20 mouse cellular contexts compared by ENCODE assay signal in genomic region chr13:93899378-93900256, GRCm38 (mm10).
A peak's percentile ranks its signal among the peaks of the same experiment; 100 is the strongest.
DNase-seq lines count a peak whose midpoint lies in the region; ATAC-seq lines count a peak whose summit lies in the region.
"Had no signal": no experiment of that assay in that cellular context is flagged by ENCODE, and none has a peak within 500 bp of the region (broad histone marks: within the 10 kb centered on the region; RNA-seq: fewer than 3 reads in every experiment).

No protein-coding gene starts in this region.

- 0 out of 2 replicates have a peak overlapping the region, but pooled peaks have one; percentile 82 for H3K27ac ChIP-seq in embryonic facial prominence, embryonic 14.5 days (replicated peaks; ENCODE audit: low read depth, low read length)
- H3K27ac ChIP-seq in limb, embryonic 13.5 days: peak overlapping the region; percentile 77; the same call in 1 of the 2 replicates
- H3K27ac ChIP-seq: heart, adult 2 months; heart, embryonic 15.5 days; kidney, postnatal 0 days; liver, embryonic 12.5 days; lung, embryonic 15.5 days; midbrain, embryonic 15.5 days had no signal

- H3K36me3 ChIP-seq in embryonic facial prominence, embryonic 14.5 days (ENCODE audit: control insufficient read depth, insufficient read depth, low read length): no peaks in the 10 kb centered on the region
- no peaks in the 10 kb centered on the region for H3K36me3 ChIP-seq in limb, embryonic 13.5 days
- H3K36me3 ChIP-seq: heart, embryonic 15.5 days; liver, embryonic 12.5 days; lung, embryonic 15.5 days; midbrain, embryonic 15.5 days had no signal

- H3K27me3 ChIP-seq in embryonic facial prominence, embryonic 14.5 days (replicated peaks; ENCODE audit: control insufficient read depth, insufficient read depth, low read length): no peaks in the 10 kb centered on the region
- H3K27me3 ChIP-seq in limb, embryonic 13.5 days: no peaks in the 10 kb centered on the region
- H3K27me3 ChIP-seq: heart, embryonic 15.5 days; liver, embryonic 12.5 days; lung, embryonic 15.5 days; midbrain, embryonic 15.5 days had no signal

- 71% methylated on average over 3 of the region's 3 CpGs for WGBS in embryonic facial prominence, embryonic 14.5 days
- 35% methylated on average over 3 of the region's 3 CpGs for WGBS in limb, embryonic 13.5 days

- H3K4me2 ChIP-seq in embryonic facial prominence, embryonic 14.5 days (ENCODE audit: low read depth, low read length): no peak overlapping the region
- no peak overlapping the region for H3K4me2 ChIP-seq in limb, embryonic 13.5 days (replicated peaks)
- H3K4me2 ChIP-seq: liver, embryonic 12.5 days; midbrain, embryonic 15.5 days had no signal

- H3K4me1 ChIP-seq in embryonic facial prominence, embryonic 14.5 days (ENCODE audit: control insufficient read depth, insufficient read depth, low read length): peaks cover 13% of the 10 kb centered on the region
- peaks cover 31% of the 10 kb centered on the region for H3K4me1 ChIP-seq in limb, embryonic 13.5 days
- H3K4me1 ChIP-seq: liver, embryonic 12.5 days; midbrain, embryonic 15.5 days had no signal

- H3K4me3 ChIP-seq in embryonic facial prominence, embryonic 14.5 days (ENCODE audit: low read depth, low read length): no peak overlapping the region
- no peak overlapping the region for H3K4me3 ChIP-seq in limb, embryonic 13.5 days
- H3K4me3 ChIP-seq: heart, adult 2 months; heart, embryonic 15.5 days; liver, embryonic 12.5 days; lung, embryonic 15.5 days; midbrain, embryonic 15.5 days had no signal

- H3K9ac ChIP-seq in embryonic facial prominence, embryonic 14.5 days (ENCODE audit: low read depth, low read length): no peak overlapping the region
- H3K9ac ChIP-seq in limb, embryonic 13.5 days: no peak overlapping the region
- H3K9ac ChIP-seq: heart, embryonic 15.5 days; liver, embryonic 12.5 days; lung, embryonic 15.5 days; midbrain, embryonic 15.5 days had no signal

- no peaks in the 10 kb centered on the region for H3K9me3 ChIP-seq in embryonic facial prominence, embryonic 14.5 days (ENCODE audit: control insufficient read depth, low read length)
- H3K9me3 ChIP-seq in limb, embryonic 13.5 days: no peaks in the 10 kb centered on the region
- H3K9me3 ChIP-seq: heart, embryonic 15.5 days; liver, embryonic 12.5 days; lung, embryonic 15.5 days; midbrain, embryonic 15.5 days had no signal

- ATAC-seq in embryonic facial prominence, embryonic 14.5 days (ENCODE audit: low read depth): no peak
- no peak for ATAC-seq in limb, embryonic 13.5 days (ENCODE audit: low FRiP score, low read depth)
- ATAC-seq: hindbrain, embryonic 16.5 days; liver, embryonic 12.5 days; midbrain, embryonic 15.5 days had no signal

- DNase-seq in heart, adult 11 months: peak; percentile 64
- DNase-seq in heart, postnatal 4 days: no peak
- DNase-seq in embryo, embryonic 11 days: peak; percentile 53
- no peak for DNase-seq in embryonic facial prominence, embryonic 14.5 days (ENCODE audit: low spot score)
- DNase-seq in gastrocnemius, postnatal 4 days (ENCODE audit: low spot score in 2 of 2): no peak
- DNase-seq in left cerebral cortex, adult 11 months (ENCODE audit: low spot score): no peak
- no peak for DNase-seq in lung, adult 18-20 months
- DNase-seq: adrenal gland, postnatal 10 days; cerebellum, adult 9-11 months; gastrocnemius, postnatal 10 days; heart, adult 2 months; kidney, adult 11 months; thymus, postnatal 25 days had no signal

Comparison
In these comparisons a context has a peak if more than half of its experiments do, and no peak if none do; other contexts are left out.
1. DNase-seq: peak in heart, adult 11 months (single experiment) and embryo, embryonic 11 days (single experiment); none in heart, postnatal 4 days (single experiment), embryonic facial prominence, embryonic 14.5 days (single experiment), gastrocnemius, postnatal 4 days (0 of 2), left cerebral cortex, adult 11 months (single experiment) and lung, adult 18-20 months (0 of 2).